Mouse (Mus musculus) induced T-regulatory cell, adult 2 months (primary cell): ENCODE measurements around the gene Msi1.

Source experiments
- DNase-seq: peaks from one replicate; pipeline ENCODE4 v3.0.0-alpha.2; 2012; ENCODE audit warnings: low read depth

The Msi1 gene

GRCm38 (mm10) chr5:115429359-115430186, at the start of gene Msi1:
Gene Msi1, plus strand, starts transcription at chr5:115429599.
- DNase-seq, result no peak

GRCm38 (mm10) chr5:115391935-115392334, 37.5 kb upstream of the Msi1 start:
- no peak for DNase-seq

- DNase-seq, result no peak
Observed at GRCm38 (mm10) chr5:115392969-115393368, 36.4 kb upstream of the Msi1 start.

GRCm38 (mm10) chr5:115394223-115394622, 35.2 kb upstream of the Msi1 start:
- no peak for DNase-seq

GRCm38 (mm10) chr5:115394836-115395235, 34.6 kb upstream of the Msi1 start:
- no peak for DNase-seq

GRCm38 (mm10) chr5:115396654-115397053, 32.7 kb upstream of the Msi1 start:
- DNase-seq, result no peak

GRCm38 (mm10) chr5:115397839-115398780, 31.3 kb upstream of the Msi1 start:
- DNase-seq, result no peak

- no peak for DNase-seq
Observed at GRCm38 (mm10) chr5:115402063-115402462, 27.3 kb upstream of the Msi1 start.

GRCm38 (mm10) chr5:115403436-115404140, 25.8 kb upstream of the Msi1 start:
- DNase-seq, result no peak

- no peak for DNase-seq
Observed at GRCm38 (mm10) chr5:115404241-115404794, 25.1 kb upstream of the Msi1 start.

- DNase-seq, result no peak
Observed at GRCm38 (mm10) chr5:115405205-115405604, 24.2 kb upstream of the Msi1 start.

GRCm38 (mm10) chr5:115408110-115408509, 21.3 kb upstream of the Msi1 start:
- no peak for DNase-seq

GRCm38 (mm10) chr5:115415111-115416085, 14.0 kb upstream of the Msi1 start:
- DNase-seq, result no peak

- DNase-seq, result no peak
Observed at GRCm38 (mm10) chr5:115428831-115429358, 504 bp upstream of the Msi1 start.

GRCm38 (mm10) chr5:115430187-115430960, 975 bp downstream of the Msi1 start:
- no peak for DNase-seq

GRCm38 (mm10) chr5:115431061-115431897, 1.9 kb downstream of the Msi1 start:
- no peak for DNase-seq

- no peak for DNase-seq
Observed at GRCm38 (mm10) chr5:115431898-115432259, 2.5 kb downstream of the Msi1 start.

- DNase-seq, result no peak
Observed at GRCm38 (mm10) chr5:115432395-115432794, 3.0 kb downstream of the Msi1 start.

GRCm38 (mm10) chr5:115433191-115433590, 3.8 kb downstream of the Msi1 start:
- no peak for DNase-seq
